16 mouse cellular contexts compared by ENCODE assay signal in genomic region chr16:95780431-95780830, GRCm38 (mm10).
"Had no signal": no experiment of that assay in that cellular context is flagged by ENCODE, and none has a peak within 500 bp of the region (broad histone marks: within the 10 kb centered on the region; RNA-seq: fewer than 3 reads in every experiment).

No protein-coding gene starts in this region.

- DNase-seq: lung, adult 18-20 months; lung, embryonic 14.5 days; lung, postnatal 14 days; lung, postnatal 36 days; midbrain, embryonic 14.5 days; right cerebral cortex, postnatal 14 days; right cerebral cortex, postnatal 4 days had no signal

- H3K4me2 ChIP-seq: limb, embryonic 15.5 days; liver, embryonic 12.5 days; lung, embryonic 14.5 days; midbrain, embryonic 12.5 days; neural tube, embryonic 12.5 days; stomach, embryonic 15.5 days had no signal

- H3K9ac ChIP-seq: limb, embryonic 15.5 days; liver, embryonic 12.5 days; liver, embryonic 14.5 days; lung, embryonic 14.5 days; midbrain, embryonic 12.5 days; neural tube, embryonic 12.5 days; stomach, embryonic 15.5 days had no signal

- H3K27ac ChIP-seq: limb, embryonic 15.5 days; liver, embryonic 12.5 days; liver, embryonic 14.5 days; macrophage; midbrain, embryonic 12.5 days; neural tube, embryonic 12.5 days; stomach, embryonic 15.5 days; stomach, postnatal 0 days had no signal

- H3K27me3 ChIP-seq: limb, embryonic 15.5 days; liver, embryonic 12.5 days; midbrain, embryonic 12.5 days; neural tube, embryonic 12.5 days; stomach, embryonic 15.5 days had no signal

- ATAC-seq: liver, embryonic 12.5 days had no signal

- H3K36me3 ChIP-seq: limb, embryonic 15.5 days; liver, embryonic 12.5 days; midbrain, embryonic 12.5 days; neural tube, embryonic 12.5 days; stomach, embryonic 15.5 days had no signal

- H3K9me3 ChIP-seq: limb, embryonic 15.5 days; liver, embryonic 12.5 days; midbrain, embryonic 12.5 days; neural tube, embryonic 12.5 days; stomach, embryonic 15.5 days had no signal

- H3K4me3 ChIP-seq: limb, embryonic 15.5 days; liver, embryonic 12.5 days; megakaryocyte, embryonic 14.5 days; midbrain, embryonic 12.5 days; neural tube, embryonic 12.5 days; stomach, embryonic 15.5 days had no signal

- H3K4me1 ChIP-seq: midbrain, embryonic 12.5 days; neural tube, embryonic 12.5 days; stomach, embryonic 15.5 days had no signal
